31 mouse cellular contexts compared by ENCODE assay signal in the genomic region with DNA sequence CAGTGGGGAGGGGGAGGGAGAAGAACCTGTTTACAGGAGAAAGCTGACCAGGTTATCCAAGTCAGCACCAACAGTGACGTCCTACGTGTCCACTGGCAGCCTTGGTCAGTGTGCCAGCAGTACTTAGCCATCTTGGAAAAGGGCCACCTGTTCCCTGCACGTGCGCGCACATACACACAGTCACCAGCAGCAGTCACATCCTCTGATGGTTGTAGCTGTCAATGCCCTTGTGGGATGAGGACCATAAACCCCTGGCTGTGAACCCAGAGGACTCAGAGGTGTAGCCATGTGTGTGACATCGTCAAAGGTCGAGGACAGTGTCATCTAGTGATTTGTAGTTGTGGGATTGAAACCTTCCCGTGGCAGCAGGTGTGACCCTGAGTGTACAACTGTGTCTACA. TPM values are rescaled to one million over a fixed set of nuclear protein-coding genes. Genes with fewer than 3 reads are reported as not detected.
DNase-seq lines count a peak whose midpoint lies in the region; ATAC-seq lines count a peak whose summit lies in the region.
"Had no signal": no experiment of that assay in that cellular context is flagged by ENCODE, and none has a peak within 500 bp of the region (broad histone marks: within the 10 kb centered on the region; RNA-seq: fewer than 3 reads in every experiment).

No protein-coding gene starts in this region.

- H3K9ac ChIP-seq in heart, embryonic 15.5 days, result no peak overlapping the region
- H3K9ac ChIP-seq in heart, embryonic 11.5 days (ENCODE audit: low read depth, low read length), result no peak overlapping the region
- H3K9ac ChIP-seq in liver, embryonic 12.5 days, result no peak overlapping the region
- H3K9ac ChIP-seq: hindbrain, embryonic 12.5 days had no signal

- no peaks in the 10 kb centered on the region for H3K27me3 ChIP-seq in heart, embryonic 15.5 days
- H3K27me3 ChIP-seq in heart, embryonic 11.5 days (ENCODE audit: control insufficient read depth, insufficient read depth, low read length), result no peaks in the 10 kb centered on the region; the same call in 1 of the 2 replicates
- H3K27me3 ChIP-seq in liver, embryonic 12.5 days (replicated peaks), result peaks cover 5% of the 10 kb centered on the region; the same call in 1 of the 2 replicates
- H3K27me3 ChIP-seq: hindbrain, embryonic 12.5 days; Patski had no signal

- H3K4me2 ChIP-seq in heart, embryonic 15.5 days, result no peak overlapping the region
- no peak overlapping the region for H3K4me2 ChIP-seq in heart, embryonic 11.5 days
- no peak overlapping the region for H3K4me2 ChIP-seq in liver, embryonic 12.5 days
- H3K4me2 ChIP-seq: hindbrain, embryonic 12.5 days; midbrain, embryonic 11.5 days had no signal

- ATAC-seq in heart, embryonic 15.5 days (replicated peaks; ENCODE audit: insufficient number of reproducible peaks, insufficient read depth, low FRiP score, low read depth), result no peak
- no peak; the same call in 1 of the 2 replicates for ATAC-seq in heart, embryonic 11.5 days (replicated peaks; ENCODE audit: insufficient number of reproducible peaks, low FRiP score, low TSS enrichment)
- peak; percentile 35; the same call in 1 of the 2 replicates for ATAC-seq in liver, embryonic 12.5 days
- ATAC-seq: forebrain, embryonic 16.5 days; intestine, postnatal 0 days; midbrain, embryonic 16.5 days; Patski had no signal

- H3K4me1 ChIP-seq in heart, embryonic 15.5 days (replicated peaks), result peaks cover 56% of the 10 kb centered on the region
- peaks cover 30% of the 10 kb centered on the region for H3K4me1 ChIP-seq in heart, embryonic 11.5 days (ENCODE audit: control insufficient read depth, insufficient read depth, low read length)
- H3K4me1 ChIP-seq in liver, embryonic 12.5 days, result peaks cover 29% of the 10 kb centered on the region

- H3K4me3 ChIP-seq in heart, embryonic 15.5 days, result no peak overlapping the region
- H3K4me3 ChIP-seq in heart, embryonic 11.5 days (ENCODE audit: low read depth, low read length), result no peak overlapping the region
- no peak overlapping the region for H3K4me3 ChIP-seq in liver, embryonic 12.5 days
- H3K4me3 ChIP-seq: erythroblast, embryonic 14.5 days; gastrocnemius, adult 2 months; hindbrain, embryonic 12.5 days had no signal

- WGBS in heart, embryonic 15.5 days, result 68% methylated on average over 8 of the region's 8 CpGs
- 84% methylated on average over 8 of the region's 8 CpGs for WGBS in heart, embryonic 11.5 days (ENCODE audit: insufficient replicate concordance)
- WGBS in liver, embryonic 12.5 days (ENCODE audit: insufficient replicate concordance), result 65% methylated on average over 8 of the region's 8 CpGs

- H3K9me3 ChIP-seq in heart, embryonic 15.5 days (replicated peaks), result no peaks in the 10 kb centered on the region
- no peaks in the 10 kb centered on the region for H3K9me3 ChIP-seq in heart, embryonic 11.5 days (replicated peaks; ENCODE audit: control insufficient read depth, low read length)
- no peaks in the 10 kb centered on the region for H3K9me3 ChIP-seq in liver, embryonic 12.5 days (replicated peaks)
- H3K9me3 ChIP-seq: hindbrain, embryonic 12.5 days had no signal

- no peaks in the 10 kb centered on the region for H3K36me3 ChIP-seq in heart, embryonic 15.5 days
- H3K36me3 ChIP-seq in heart, embryonic 11.5 days (ENCODE audit: control insufficient read depth, insufficient read depth, low read length), result no peaks in the 10 kb centered on the region
- H3K36me3 ChIP-seq in liver, embryonic 12.5 days, result no peaks in the 10 kb centered on the region
- H3K36me3 ChIP-seq: hindbrain, embryonic 12.5 days had no signal

- DNase-seq in adrenal gland, adult 2 months, result peak; percentile 61
- no peak for DNase-seq in adrenal gland, postnatal 25 days
- no peak for DNase-seq in liver
- no peak for DNase-seq in cerebellum, postnatal 14 days
- DNase-seq: cerebellum, adult 18-20 months; cerebellum, postnatal 10 days; gastrocnemius, adult 2 months; gastrocnemius, postnatal 36 days; kidney, adult 9 months; kidney, postnatal 10 days; layer of hippocampus, postnatal 36 days; left cerebral cortex, postnatal 4 days; right cerebral cortex, postnatal 25 days; thymus, postnatal 4 days had no signal

- H3K27ac ChIP-seq in heart, embryonic 15.5 days, result peak overlapping the region; percentile 59
- H3K27ac ChIP-seq in heart, embryonic 11.5 days (ENCODE audit: low read depth, low read length), result no peak overlapping the region
- H3K27ac ChIP-seq in liver, embryonic 12.5 days, result no peak overlapping the region
- H3K27ac ChIP-seq: gastrocnemius, adult 2 months; hindbrain, embryonic 12.5 days had no signal

RNA-seq across cellular contexts. Expression of a gene that starts 4.9 kb away (rescaled TPM):
- total RNA-seq in adrenal gland, adult 2 months (2021), result 1 to 10 TPM in 1 of 2 experiments, under 1 TPM in 1; 0.92 to 1.1 TPM
- polyA plus RNA-seq in adrenal gland, adult 2 months (2012; rRNA removed), result 3.2 and 3.7 TPM in 2 replicates
- 0.86 and 3.4 TPM in 2 replicates for total RNA-seq in adrenal gland, postnatal 25 days (2021)
- 0.30 and 0.31 TPM in 2 replicates for polyA plus RNA-seq in heart, embryonic 15.5 days (2015; fragmentation: Nextera tagmentation; extraction: Ambion mirVana)
- polyA plus RNA-seq in heart, embryonic 11.5 days (2014; fragmentation: Nextera tagmentation; extraction: Ambion mirVana), result 0.34 and 0.38 TPM in 2 replicates
- 0.04 TPM in 2 replicates for polyA plus RNA-seq in liver, embryonic 12.5 days (2016; fragmentation: Nextera tagmentation; extraction: Ambion mirVana)
- total RNA-seq: gastrocnemius, adult 2 months; gastrocnemius, postnatal 36 days; MEL; neutrophil, adult 5-6 weeks had no signal
- polyA plus RNA-seq: erythroblast, embryonic 14.5 days; forebrain, embryonic 16.5 days; intestine, postnatal 0 days; large intestine, adult 2 months; liver, embryonic 16.5 days; lung, embryonic 16.5 days; midbrain, embryonic 11.5 days; midbrain, embryonic 16.5 days; neural tube, embryonic 11.5 days; stomach, embryonic 14.5 days had no signal
